Mouse (Mus musculus): ENCODE measurements at regions not wholly inside any gene's neighbourhood (a gene's known extent, or its start where the extent isn't known, plus 50 kb on each side); places are given as distances from the start of the nearest gene placed in this dataset.
A peak's percentile ranks its signal among the peaks of the same experiment; 100 is the strongest.

GRCm38 (mm10) chr11:19631055-19631695 lies 293.0 kb upstream of the Spred2 start:
- 84% methylated on average over 6 of the region's 6 CpGs for WGBS
- H3K27me3 ChIP-seq: no peaks in the 10 kb centered on the region
- no peaks in the 10 kb centered on the region for H3K4me1 ChIP-seq
- ATAC-seq: no peak
- H3K9me3 ChIP-seq (replicated peaks): no peaks in the 10 kb centered on the region
- no peak overlapping the region for H3K9ac ChIP-seq
- H3K27ac ChIP-seq: no peak overlapping the region
- no peak overlapping the region for H3K4me2 ChIP-seq
- no peaks in the 10 kb centered on the region for H3K36me3 ChIP-seq (ENCODE audit: poor library complexity, severe bottlenecking)
- H3K4me3 ChIP-seq: no peak overlapping the region

GRCm38 (mm10) chr11:19632477-19632876 lies 291.7 kb upstream of the Spred2 start:
- no peak overlapping the region for H3K4me3 ChIP-seq
- H3K4me2 ChIP-seq: no peak overlapping the region
- ATAC-seq: no peak
- 88% methylated on average over 5 of the region's 5 CpGs for WGBS
- no peak overlapping the region for H3K27ac ChIP-seq
- H3K9me3 ChIP-seq (replicated peaks): no peaks in the 10 kb centered on the region
- no peaks in the 10 kb centered on the region for H3K4me1 ChIP-seq
- H3K27me3 ChIP-seq: no peaks in the 10 kb centered on the region
- no peak overlapping the region for H3K9ac ChIP-seq
- H3K36me3 ChIP-seq (ENCODE audit: poor library complexity, severe bottlenecking): no peaks in the 10 kb centered on the region

- no peak overlapping the region for H3K4me2 ChIP-seq
- H3K9me3 ChIP-seq (replicated peaks): no peaks in the 10 kb centered on the region
- no peaks in the 10 kb centered on the region for H3K27me3 ChIP-seq
- no peak for ATAC-seq
- H3K4me1 ChIP-seq: no peaks in the 10 kb centered on the region
- 86% methylated on average over 5 of the region's 5 CpGs for WGBS
- no peaks in the 10 kb centered on the region for H3K36me3 ChIP-seq (ENCODE audit: poor library complexity, severe bottlenecking)
- no peak overlapping the region for H3K27ac ChIP-seq
- no peak overlapping the region for H3K4me3 ChIP-seq
- no peak overlapping the region for H3K9ac ChIP-seq
Measured at GRCm38 (mm10) chr11:19633621-19634020, 290.6 kb upstream of the Spred2 start.

- no peaks in the 10 kb centered on the region for H3K4me1 ChIP-seq
- H3K9me3 ChIP-seq (replicated peaks): no peaks in the 10 kb centered on the region
- H3K27me3 ChIP-seq: no peaks in the 10 kb centered on the region
- ATAC-seq: no peak
- no peaks in the 10 kb centered on the region for H3K36me3 ChIP-seq (ENCODE audit: poor library complexity, severe bottlenecking)
- no peak overlapping the region for H3K4me3 ChIP-seq
- no peak overlapping the region for H3K9ac ChIP-seq
- H3K4me2 ChIP-seq: no peak overlapping the region
- H3K27ac ChIP-seq: no peak overlapping the region
- WGBS: 77% methylated on average over 8 of the region's 8 CpGs
Measured at GRCm38 (mm10) chr11:19641153-19641552, 283.0 kb upstream of the Spred2 start.

GRCm38 (mm10) chr11:19644116-19644795 lies 279.9 kb upstream of the Spred2 start:
- Histone ChIP-seq H3K9ac (no peak overlapping the region), H3K9me3 (replicated peaks) (no peaks in the 10 kb centered on the region), H3K36me3 (ENCODE audit: poor library complexity, severe bottlenecking) (no peaks in the 10 kb centered on the region), H3K27ac (no peak overlapping the region), H3K4me3 (no peak overlapping the region), H3K27me3 (no peaks in the 10 kb centered on the region), H3K4me2 (no peak overlapping the region), H3K4me1 (no peaks in the 10 kb centered on the region)
- 76% methylated on average over 7 of the region's 7 CpGs for WGBS
- no peak for ATAC-seq

- Histone ChIP-seq H3K27ac (no peak overlapping the region), H3K9ac (no peak overlapping the region), H3K4me3 (no peak overlapping the region), H3K4me2 (no peak overlapping the region), H3K27me3 (no peaks in the 10 kb centered on the region), H3K4me1 (no peaks in the 10 kb centered on the region), H3K36me3 (ENCODE audit: poor library complexity, severe bottlenecking) (no peaks in the 10 kb centered on the region), H3K9me3 (replicated peaks) (no peaks in the 10 kb centered on the region)
- 79% methylated on average over 5 of the region's 5 CpGs for WGBS
- ATAC-seq: no peak
Measured at GRCm38 (mm10) chr11:19645106-19645505, 279.1 kb upstream of the Spred2 start.

GRCm38 (mm10) chr11:19651522-19651921 lies 272.7 kb upstream of the Spred2 start:
- Histone ChIP-seq H3K4me3 (no peak overlapping the region), H3K9ac (no peak overlapping the region), H3K27me3 (no peaks in the 10 kb centered on the region), H3K4me1 (peaks cover 5% of the 10 kb centered on the region; the same call in 1 of the 2 replicates), H3K9me3 (replicated peaks) (no peaks in the 10 kb centered on the region), H3K36me3 (ENCODE audit: poor library complexity, severe bottlenecking) (no peaks in the 10 kb centered on the region), H3K4me2 (no peak overlapping the region), H3K27ac (no peak overlapping the region)
- 97% methylated on average over 6 of the region's 6 CpGs for WGBS
- no peak for ATAC-seq

- H3K4me1 ChIP-seq: peaks cover 5% of the 10 kb centered on the region; the same call in 1 of the 2 replicates
- 94% methylated on average over 7 of the region's 7 CpGs for WGBS
- no peak overlapping the region for H3K9ac ChIP-seq
- no peak for ATAC-seq
- no peaks in the 10 kb centered on the region for H3K36me3 ChIP-seq (ENCODE audit: poor library complexity, severe bottlenecking)
- no peak overlapping the region for H3K27ac ChIP-seq
- H3K27me3 ChIP-seq: no peaks in the 10 kb centered on the region
- H3K4me2 ChIP-seq: no peak overlapping the region
- no peaks in the 10 kb centered on the region for H3K9me3 ChIP-seq (replicated peaks)
- no peak overlapping the region for H3K4me3 ChIP-seq
Measured at GRCm38 (mm10) chr11:19651929-19652328, 272.2 kb upstream of the Spred2 start.

- ATAC-seq: no peak
- H3K27ac ChIP-seq: no peak overlapping the region
- H3K9ac ChIP-seq: no peak overlapping the region
- no peaks in the 10 kb centered on the region for H3K9me3 ChIP-seq (replicated peaks)
- no peaks in the 10 kb centered on the region for H3K36me3 ChIP-seq (ENCODE audit: poor library complexity, severe bottlenecking)
- 72% methylated on average over 4 of the region's 4 CpGs for WGBS
- no peak overlapping the region for H3K4me2 ChIP-seq
- H3K4me3 ChIP-seq: no peak overlapping the region
- H3K4me1 ChIP-seq: peaks cover 5% of the 10 kb centered on the region; the same call in 1 of the 2 replicates
- no peaks in the 10 kb centered on the region for H3K27me3 ChIP-seq
Measured at GRCm38 (mm10) chr11:19659511-19659910, 264.7 kb upstream of the Spred2 start.

- Histone ChIP-seq H3K9ac (no peak overlapping the region), H3K9me3 (replicated peaks) (no peaks in the 10 kb centered on the region), H3K4me3 (no peak overlapping the region), H3K36me3 (ENCODE audit: poor library complexity, severe bottlenecking) (no peaks in the 10 kb centered on the region), H3K27ac (no peak overlapping the region), H3K27me3 (no peaks in the 10 kb centered on the region), H3K4me1 (0 out of 2 replicates have a peak, but pooled peaks cover 3% of the 10 kb centered on the region), H3K4me2 (no peak overlapping the region)
- no peak for ATAC-seq
- 88% methylated on average over 4 of the region's 4 CpGs for WGBS
Measured at GRCm38 (mm10) chr11:19666732-19667131, 257.4 kb upstream of the Spred2 start.

- H3K9me3 ChIP-seq (replicated peaks): no peaks in the 10 kb centered on the region
- no peak overlapping the region for H3K4me3 ChIP-seq
- no peaks in the 10 kb centered on the region for H3K36me3 ChIP-seq (ENCODE audit: poor library complexity, severe bottlenecking)
- H3K9ac ChIP-seq: no peak overlapping the region
- H3K4me1 ChIP-seq: 0 out of 2 replicates have a peak, but pooled peaks cover 3% of the 10 kb centered on the region
- ATAC-seq: peak; percentile 51
- no peaks in the 10 kb centered on the region for H3K27me3 ChIP-seq
- 72% methylated on average over 13 of the region's 13 CpGs for WGBS
- H3K4me2 ChIP-seq: no peak overlapping the region
- no peak overlapping the region for H3K27ac ChIP-seq
Measured at GRCm38 (mm10) chr11:19670853-19671530, 253.2 kb upstream of the Spred2 start.

GRCm38 (mm10) chr11:19673012-19673411 lies 251.2 kb upstream of the Spred2 start:
- no peak overlapping the region for H3K27ac ChIP-seq
- no peak overlapping the region for H3K4me3 ChIP-seq
- H3K4me1 ChIP-seq: 0 out of 2 replicates have a peak, but pooled peaks cover 3% of the 10 kb centered on the region
- 38% methylated on average over 1 of the region's 1 CpGs for WGBS
- H3K9me3 ChIP-seq (replicated peaks): no peaks in the 10 kb centered on the region
- H3K36me3 ChIP-seq (ENCODE audit: poor library complexity, severe bottlenecking): no peaks in the 10 kb centered on the region
- no peak overlapping the region for H3K4me2 ChIP-seq
- no peak for ATAC-seq
- no peak overlapping the region for H3K9ac ChIP-seq
- H3K27me3 ChIP-seq: no peaks in the 10 kb centered on the region
